Mouse (Mus musculus) hindbrain, embryonic 14.5 days (tissue): ENCODE measurements at regions not wholly inside any gene's neighbourhood (a gene's known extent, or its start where the extent isn't known, plus 50 kb on each side); places are given as distances from the start of the nearest gene placed in this dataset.
A peak's percentile ranks its signal among the peaks of the same experiment; 100 is the strongest.

Source experiments
- ATAC-seq: fragments of 200-750 bp; cut with Nextera tagmentation; 2 replicates; pipeline ENCODE4 v1.8.0; 2017; ENCODE audit warnings: moderate number of reproducible peaks, mild to moderate bottlenecking, moderate TSS enrichment, moderate library complexity; ENCODE audit not compliant: low FRiP score
- DNase-seq: peaks from one replicate; pipeline ENCODE4 v3.0.0-alpha.2; 2015; ENCODE audit warnings: low spot score
- H3K27ac ChIP-seq: fragments of 300-500 bp; sonication (generic); 2 replicates; pipeline ENCODE4 v1.5.1; 2014; ENCODE audit warnings: mild to moderate bottlenecking, moderate library complexity
- H3K27me3 ChIP-seq: fragments of 300-500 bp; sonication (generic); 2 replicates; pipeline ENCODE4 v1.6.1; 2014; ENCODE audit warnings: mild to moderate bottlenecking, low read length, mixed read lengths; ENCODE audit not compliant: control insufficient read depth, insufficient read depth
- H3K36me3 ChIP-seq: fragments of 300-500 bp; sonication (generic); replicated peaks from 2 replicates; pipeline ENCODE4 v1.6.1; 2014; ENCODE audit not compliant: control insufficient read depth, insufficient read depth
- H3K4me1 ChIP-seq: fragments of 300-500 bp; sonication (generic); replicated peaks from 2 replicates; pipeline ENCODE4 v1.6.1; 2014; ENCODE audit warnings: antibody characterized with exemption, low read length, mixed read lengths; ENCODE audit not compliant: control insufficient read depth, insufficient read depth
- H3K4me2 ChIP-seq: fragments of 300-500 bp; sonication (generic); replicated peaks from 2 replicates; pipeline ENCODE4 v1.6.1; 2014; ENCODE audit warnings: mild to moderate bottlenecking, moderate library complexity
- H3K4me3 ChIP-seq: fragments of 300-500 bp; sonication (generic); replicated peaks from 2 replicates; pipeline ENCODE4 v1.5.1; 2014; ENCODE audit warnings: mild to moderate bottlenecking, low read length
- H3K9ac ChIP-seq: fragments of 300-500 bp; sonication (generic); 2 replicates; pipeline ENCODE4 v1.6.1; 2014
- H3K9me3 ChIP-seq: fragments of 300-500 bp; sonication (generic); 2 replicates; pipeline ENCODE4 v1.6.1; 2016; ENCODE audit warnings: low read length; ENCODE audit not compliant: control insufficient read depth
- WGBS: fragments of 180-500 bp; shearing (Covaris S2); extraction: QIAGEN DNeasy Blood & Tissue Kit; methylation state at CpG from one replicate; pipeline ENCODE4 v1.1.7; 2014; 5-methylcytosine and 5-hydroxymethylcytosine counted together

DNA sequence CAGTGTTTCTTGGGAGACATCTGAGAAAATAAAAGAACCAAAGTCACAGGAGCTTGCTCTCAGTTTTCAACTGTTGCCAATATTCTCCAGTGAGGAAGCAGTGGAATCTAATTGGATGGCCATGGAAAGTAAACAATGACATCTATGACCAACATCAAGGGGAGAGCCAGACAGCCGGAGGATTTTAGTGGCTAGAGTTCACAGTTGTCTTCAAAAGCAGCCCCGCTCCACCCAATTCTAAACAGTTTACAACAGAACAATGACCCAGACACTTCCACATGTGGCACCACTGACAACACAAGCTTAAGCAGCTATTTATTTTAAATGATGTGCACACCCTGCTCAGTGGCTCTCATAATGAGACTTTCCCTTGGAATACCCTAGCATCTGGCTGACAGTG lies 317.5 kb upstream of the Isx start:
- H3K27ac ChIP-seq: no peak overlapping the region
- H3K27me3 ChIP-seq: no peaks in the 10 kb centered on the region
- WGBS: 83% methylated on average over 2 of the region's 2 CpGs
- H3K4me2 ChIP-seq: no peak overlapping the region
- no peak for ATAC-seq
- H3K4me1 ChIP-seq: no peaks in the 10 kb centered on the region
- no peak for DNase-seq
- H3K36me3 ChIP-seq: no peaks in the 10 kb centered on the region
- no peak overlapping the region for H3K9ac ChIP-seq
- no peak overlapping the region for H3K4me3 ChIP-seq
- H3K9me3 ChIP-seq: no peaks in the 10 kb centered on the region

GRCm38 (mm10) chr8:74557539-74558464 lies 315.2 kb upstream of the Isx start:
- no peak overlapping the region for H3K4me2 ChIP-seq
- DNase-seq (peak; percentile 34), ATAC-seq (peak; percentile 52; the same call in 1 of the 2 replicates)
- H3K27ac ChIP-seq: no peak overlapping the region
- no peaks in the 10 kb centered on the region for H3K4me1 ChIP-seq
- no peaks in the 10 kb centered on the region for H3K9me3 ChIP-seq
- H3K9ac ChIP-seq: no peak overlapping the region
- WGBS: 54% methylated on average over 5 of the region's 5 CpGs
- no peaks in the 10 kb centered on the region for H3K27me3 ChIP-seq
- no peaks in the 10 kb centered on the region for H3K36me3 ChIP-seq
- H3K4me3 ChIP-seq: no peak overlapping the region

DNA sequence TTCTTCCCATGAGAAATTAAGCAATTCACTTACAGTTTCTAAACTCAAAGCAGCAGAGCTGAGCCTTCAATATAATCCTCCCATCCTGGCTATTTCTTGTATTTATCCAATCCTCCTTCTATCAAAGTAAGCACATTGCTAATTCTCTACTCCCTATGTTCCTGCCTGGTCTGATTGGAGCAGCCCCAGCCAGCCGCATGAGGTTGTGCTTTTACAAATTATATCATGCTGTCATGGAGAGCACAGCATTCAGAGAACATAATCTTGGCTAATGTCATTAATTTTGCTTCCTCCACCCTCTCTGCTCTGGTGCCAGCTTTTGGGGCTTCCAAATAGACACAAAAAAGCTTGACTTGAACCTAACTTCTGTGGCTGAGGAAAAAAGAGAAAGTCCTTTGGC lies 311.9 kb upstream of the Isx start:
- no peak overlapping the region for H3K4me2 ChIP-seq
- DNase-seq: no peak
- H3K36me3 ChIP-seq: no peaks in the 10 kb centered on the region
- ATAC-seq: no peak
- 63% methylated on average over 1 of the region's 1 CpGs for WGBS
- no peak overlapping the region for H3K9ac ChIP-seq
- no peaks in the 10 kb centered on the region for H3K4me1 ChIP-seq
- no peaks in the 10 kb centered on the region for H3K9me3 ChIP-seq
- no peak overlapping the region for H3K27ac ChIP-seq
- H3K4me3 ChIP-seq: no peak overlapping the region
- H3K27me3 ChIP-seq: no peaks in the 10 kb centered on the region
